Mouse (Mus musculus): ENCODE data around the gene Tenm3. TPM values are rescaled to one million over a fixed set of nuclear protein-coding genes. Genes with fewer than 3 reads are reported as not detected.

The Tenm3 gene
- total and polyA plus RNA-seq, 3 experiments: 0.03 to 0.08 (median 0.07) TPM

DNA sequence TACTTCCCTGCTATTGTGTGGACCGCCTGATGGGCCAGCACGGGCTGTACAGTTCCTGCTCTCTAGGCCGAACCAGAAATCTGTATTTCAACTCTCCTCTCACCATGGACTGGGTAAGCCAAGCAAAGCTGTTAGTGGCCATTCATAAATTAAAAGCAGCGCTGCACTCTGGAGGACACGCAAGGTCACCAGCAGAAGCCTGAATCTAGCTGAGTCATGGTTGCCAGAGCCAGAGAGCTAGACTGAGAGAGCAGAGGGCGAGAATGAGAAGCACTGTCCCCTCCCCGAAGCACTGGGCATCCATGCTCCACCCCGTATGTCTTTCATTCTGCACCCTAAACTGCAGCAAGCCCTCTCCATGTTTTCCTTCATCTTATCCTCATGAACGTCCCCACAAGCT lies 16.3 kb downstream of the Tenm3 start:
- Histone ChIP-seq H3K9ac (ENCODE audit: insufficient read depth, low read depth) (no peak overlapping the region), H3K4me1 (ENCODE audit: control insufficient read depth in 1 of 2, insufficient read depth in 2 of 2) (no peaks in the 10 kb centered on the region), H3K27ac (ENCODE audit: insufficient read depth, low read depth) (no peak overlapping the region), H3K27me3 (replicated peaks) (no peaks in the 10 kb centered on the region), H3K4me3 (replicated peaks in 1 of 3; ENCODE audit: low read depth in 2 of 3, low read length in 2 of 3, poor library complexity in 1 of 3) (no peak overlapping the region), H3K9me3 (replicated peaks; ENCODE audit: low read length) (peaks cover 72% of the 10 kb centered on the region), H3K79me2 (replicated peaks; ENCODE audit: control insufficient read depth, extremely low read depth, insufficient read depth, poor library complexity, severe bottlenecking) (no peaks in the 10 kb centered on the region), H3K4me2 (ENCODE audit: insufficient read depth, low read depth, poor library complexity, severe bottlenecking) (no peak overlapping the region), H3K36me3 (replicated peaks in 1 of 2; ENCODE audit: control insufficient read depth in 1 of 2, insufficient read depth in 1 of 2, low read length in 1 of 2) (no peaks in the 10 kb centered on the region)
- DNase-seq (ENCODE audit: extremely low read depth): no peak
- dilution Hi-C loops (cut with MboI; ENCODE audit: extremely low pct_ligation_motif_present, extremely low pct_unique_long_range_greater_than_20kb, low sequenced_read_pairs) (no loop called here), in situ Hi-C loops (cut with MboI; ENCODE audit: low pct_ligation_motif_present, low pct_unique_long_range_greater_than_20kb, low sequenced_read_pairs) (no loop called here)
- no peak for TF ChIP-seq JUND (conservative IDR thresholded peaks at IDR 0.05; ENCODE audit: low read depth, low read length)
- TF ChIP-seq USF1 (IDR thresholded peaks at IDR 0.05; ENCODE audit: low read depth, low read length): no peak
- no peak for TF ChIP-seq SMC3 (IDR thresholded peaks at IDR 0.05; ENCODE audit: low read depth, low read length)
- no peak for TF ChIP-seq IRF4 (IDR thresholded peaks at IDR 0.05; ENCODE audit: low read depth, low read length)
- no peak for TF ChIP-seq ETS1 (conservative IDR thresholded peaks at IDR 0.05; ENCODE audit: low read depth, low read length)
- TF ChIP-seq NRF1 (IDR thresholded peaks at IDR 0.05; ENCODE audit: low read depth, low read length): no peak
- no peak for TF ChIP-seq CHD2 (IDR thresholded peaks at IDR 0.05; ENCODE audit: low read length)
- TF ChIP-seq MYC (IDR thresholded peaks at IDR 0.05; ENCODE audit: low read depth, low read length): no peak
- TF ChIP-seq PAX5 (IDR thresholded peaks at IDR 0.05; ENCODE audit: low read length): no peak
- TF ChIP-seq GABPA (IDR thresholded peaks at IDR 0.05; ENCODE audit: insufficient replicate concordance, low read depth, low read length): no peak

DNA sequence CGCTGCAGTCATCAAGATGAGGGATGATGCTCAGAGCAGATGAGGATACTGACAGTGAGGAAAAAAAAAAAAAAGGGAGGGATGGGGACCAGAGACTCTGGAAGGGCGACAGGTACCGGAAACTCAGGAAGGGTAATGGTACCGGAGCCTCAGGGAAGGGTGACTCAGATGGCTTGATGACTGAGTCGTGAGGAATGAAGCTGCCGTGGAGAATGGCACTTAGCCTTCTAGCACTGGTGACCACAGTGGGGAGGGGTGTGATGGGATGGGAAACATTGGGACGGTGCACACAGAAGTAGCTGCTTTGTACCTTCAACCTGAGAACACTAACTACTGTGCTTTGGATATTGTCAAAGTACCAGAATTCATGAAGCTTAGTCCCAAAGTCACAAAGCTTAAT lies 18.1 kb downstream of the Tenm3 start:
- Histone ChIP-seq H3K27me3 (replicated peaks) (no peaks in the 10 kb centered on the region), H3K36me3 (replicated peaks in 1 of 2; ENCODE audit: control insufficient read depth in 1 of 2, insufficient read depth in 1 of 2, low read length in 1 of 2) (no peaks in the 10 kb centered on the region), H3K4me2 (ENCODE audit: insufficient read depth, low read depth, poor library complexity, severe bottlenecking) (no peak overlapping the region), H3K4me1 (ENCODE audit: control insufficient read depth in 1 of 2, insufficient read depth in 2 of 2) (no peaks in the 10 kb centered on the region), H3K27ac (ENCODE audit: insufficient read depth, low read depth) (no peak overlapping the region), H3K9me3 (replicated peaks; ENCODE audit: low read length) (peaks cover 73% of the 10 kb centered on the region), H3K4me3 (replicated peaks in 1 of 3; ENCODE audit: low read depth in 2 of 3, low read length in 2 of 3, poor library complexity in 1 of 3) (no peak overlapping the region), H3K9ac (ENCODE audit: insufficient read depth, low read depth) (no peak overlapping the region), H3K79me2 (replicated peaks; ENCODE audit: control insufficient read depth, extremely low read depth, insufficient read depth, poor library complexity, severe bottlenecking) (no peaks in the 10 kb centered on the region)
- no peak for DNase-seq (ENCODE audit: extremely low read depth)
- TF ChIP-seq JUN (IDR thresholded peaks at IDR 0.05; ENCODE audit: insufficient read depth, low read depth, low read length) (no peak), MXI1 (IDR thresholded peaks at IDR 0.05; ENCODE audit: low read depth, low read length) (no peak), SIN3A (IDR thresholded peaks at IDR 0.05; ENCODE audit: low read length) (no peak), ZC3H11A (IDR thresholded peaks at IDR 0.05; ENCODE audit: low read depth, low read length) (no peak), JUND (conservative IDR thresholded peaks at IDR 0.05; ENCODE audit: low read depth, low read length) (no peak), E2F4 (IDR thresholded peaks at IDR 0.05; ENCODE audit: insufficient replicate concordance, low read depth, low read length) (no peak), RAD21 (IDR thresholded peaks at IDR 0.05; ENCODE audit: low read depth, low read length) (no peak)
- in situ Hi-C loops (cut with MboI; ENCODE audit: low pct_ligation_motif_present, low pct_unique_long_range_greater_than_20kb, low sequenced_read_pairs): no loop called here
- dilution Hi-C loops (cut with MboI; ENCODE audit: extremely low pct_ligation_motif_present, extremely low pct_unique_long_range_greater_than_20kb, low sequenced_read_pairs): no loop called here

Data from CH12.LX (cell line).